Mouse (Mus musculus) forebrain, embryonic 12.5 days (tissue): ENCODE measurements around the gene Ighmbp2. TPM values are rescaled to one million over a fixed set of nuclear protein-coding genes. Genes with fewer than 3 reads are reported as not detected.
"Not testable (repeated sequence)": the region's sequence is repeated elsewhere in the genome, so short reads cannot be mapped to it uniquely, and the experiment has no call there.

Experiments used
- ATAC-seq: fragments of 200-750 bp; cut with Nextera tagmentation; 2 replicates; pipeline ENCODE4 v1.8.0; 2017; ENCODE audit warnings: moderate TSS enrichment; ENCODE audit not compliant: low FRiP score
- H3K27ac ChIP-seq: fragments of 300-500 bp; sonication (generic); 2 replicates; pipeline ENCODE4 v1.5.1; 2016; ENCODE audit warnings: mild to moderate bottlenecking
- H3K27me3 ChIP-seq: fragments of 300-500 bp; sonication (generic); 2 replicates; pipeline ENCODE4 v1.6.1; 2016; ENCODE audit warnings: mild to moderate bottlenecking
- H3K36me3 ChIP-seq: fragments of 300-500 bp; sonication (generic); replicated peaks from 2 replicates; pipeline ENCODE4 v1.6.1; 2016; ENCODE audit warnings: mild to moderate bottlenecking
- H3K4me1 ChIP-seq: fragments of 300-500 bp; sonication (generic); 2 replicates; pipeline ENCODE4 v1.6.1; 2016
- H3K4me2 ChIP-seq: fragments of 300-500 bp; sonication (generic); 2 replicates; pipeline ENCODE4 v1.6.1; 2016; ENCODE audit warnings: mild to moderate bottlenecking, moderate library complexity
- H3K4me3 ChIP-seq: fragments of 300-500 bp; sonication (generic); replicated peaks from 2 replicates; pipeline ENCODE4 v1.5.1; 2016; ENCODE audit warnings: mild to moderate bottlenecking
- H3K9ac ChIP-seq: fragments of 300-500 bp; sonication (generic); 2 replicates; pipeline ENCODE4 v1.6.1; 2016; ENCODE audit warnings: mild to moderate bottlenecking
- H3K9me3 ChIP-seq: fragments of 300-500 bp; sonication (generic); 2 replicates; pipeline ENCODE4 v1.6.1; 2016
- WGBS: fragments of 180-500 bp; shearing (Covaris S2); methylation state at CpG from one replicate; pipeline ENCODE4 v1.1.7; 2016; 5-methylcytosine and 5-hydroxymethylcytosine counted together
- microRNA-seq: library from miRNA; unstranded; fragments of <30 nt; microRNA quantifications from one replicate; pipeline ENCODE4, GENCODE M21; 2017
- polyA plus RNA-seq: library from polyadenylated mRNA; unstranded; fragments of >200 nt; fragmentation: Nextera tagmentation; extraction: Ambion mirVana; gene quantifications from 2 replicates; pipeline ENCODE4 v1.2.1, GENCODE M21; 2016

Ighmbp2 gene
- polyA plus RNA-seq, 1 experiment from 2014 or later: 11.3 TPM

GRCm38 (mm10) chr19:3225261-3225660, 57.6 kb downstream of the Ighmbp2 start:
- ATAC-seq, H3K36me3 ChIP-seq, H3K4me3 ChIP-seq, H3K9ac ChIP-seq, H3K9me3 ChIP-seq, H3K27me3 ChIP-seq, H3K27ac ChIP-seq, H3K4me1 ChIP-seq, H3K4me2 ChIP-seq: not testable (repeated sequence)
- WGBS: 86% methylated on average over 5 of the region's 6 CpGs

GRCm38 (mm10) chr19:3214937-3215336, 67.9 kb downstream of the Ighmbp2 start:
- H3K4me1 ChIP-seq, H3K4me2 ChIP-seq, H3K4me3 ChIP-seq, H3K27ac ChIP-seq, H3K36me3 ChIP-seq, H3K27me3 ChIP-seq, H3K9ac ChIP-seq, ATAC-seq, H3K9me3 ChIP-seq: not testable (repeated sequence)
- WGBS: 70% methylated on average over 1 of the region's 1 CpGs

Small RNA genes lying within 50 kb of the gene (microRNA-seq; reads per million reads assigned to microRNA genes)
- 1.7 reads per million for gene Mir6984

Other genes starting within 250 kb of the Ighmbp2 start
- gene Mrpl21, start 116 bp downstream of the Ighmbp2 start, polyA plus RNA-seq: 124 and 125 TPM in 2 replicates
- 11.7 and 14.4 TPM in 2 replicates for gene Cpt1a, start 39.3 kb upstream of the Ighmbp2 start, polyA plus RNA-seq
- gene Tesmin, start 105.8 kb upstream of the Ighmbp2 start, polyA plus RNA-seq: 0.41 and 0.44 TPM in 2 replicates
- gene Gal, start 131.5 kb upstream of the Ighmbp2 start, polyA plus RNA-seq: 1.1 and 2.0 TPM in 2 replicates